Mouse (Mus musculus): ENCODE measurements around the gene Tead1. TPM values are rescaled to one million over a fixed set of nuclear protein-coding genes. Genes with fewer than 3 reads are reported as not detected.

Tead1 gene
- total and polyA plus RNA-seq, 2 experiments from 2014 or later = 20.8 to 63.9 TPM

GRCm38 (mm10) chr7:112807401-112807751, 128.3 kb downstream of the Tead1 start:
- peak overlapping the region; percentile 32 for H3K4me3 ChIP-seq (ENCODE audit: low read depth, low read length)
- H3K9me3 ChIP-seq (replicated peaks; ENCODE audit: control insufficient read depth, low read length) = no peaks in the 10 kb centered on the region
- 0 out of 2 replicates have a peak overlapping the region, but pooled peaks have one; percentile 15 for H3K9ac ChIP-seq (replicated peaks; ENCODE audit: low read depth, low read length)
- peak; percentile 73 for DNase-seq (ENCODE audit: low spot score)
- WGBS = 6% methylated on average over 6 of the region's 6 CpGs
- H3K36me3 ChIP-seq (replicated peaks; ENCODE audit: control insufficient read depth, insufficient read depth, low read length) = no peaks in the 10 kb centered on the region
- TF ChIP-seq CTCF (IDR thresholded peaks at IDR 0.05; ENCODE audit: low read depth) = no peak
- no peak for TF ChIP-seq EP300 (IDR thresholded peaks at IDR 0.05; ENCODE audit: low read depth)
- peaks cover 30% of the 10 kb centered on the region for H3K4me1 ChIP-seq (ENCODE audit: control insufficient read depth, insufficient read depth)
- ATAC-seq (ENCODE audit: insufficient read depth, low read depth) = peak; percentile 55; the same call in 1 of the 2 replicates
- H3K27ac ChIP-seq (ENCODE audit: low read depth) = peak overlapping the region; percentile 70
- H3K27me3 ChIP-seq (ENCODE audit: control insufficient read depth, insufficient read depth, low read length) = no peaks in the 10 kb centered on the region
- H3K4me2 ChIP-seq (ENCODE audit: low read depth, low read length) = peak overlapping the region; percentile 61

- no peak overlapping the region for H3K27ac ChIP-seq (ENCODE audit: low read depth)
- TF ChIP-seq CTCF (IDR thresholded peaks at IDR 0.05; ENCODE audit: low read depth) = no peak
- TF ChIP-seq EP300 (IDR thresholded peaks at IDR 0.05; ENCODE audit: low read depth) = no peak
- no peak overlapping the region for H3K4me2 ChIP-seq (ENCODE audit: low read depth, low read length)
- no peak for DNase-seq (ENCODE audit: low spot score)
- no peak for ATAC-seq (ENCODE audit: insufficient read depth, low read depth)
- H3K4me3 ChIP-seq (ENCODE audit: low read depth, low read length) = no peak overlapping the region
- no peaks in the 10 kb centered on the region for H3K9me3 ChIP-seq (replicated peaks; ENCODE audit: control insufficient read depth, low read length)
- WGBS = 50% methylated on average over 7 of the region's 7 CpGs
- peaks cover 29% of the 10 kb centered on the region for H3K4me1 ChIP-seq (ENCODE audit: control insufficient read depth, insufficient read depth)
- no peaks in the 10 kb centered on the region for H3K27me3 ChIP-seq (ENCODE audit: control insufficient read depth, insufficient read depth, low read length)
- H3K9ac ChIP-seq (replicated peaks; ENCODE audit: low read depth, low read length) = no peak overlapping the region
- no peaks in the 10 kb centered on the region for H3K36me3 ChIP-seq (replicated peaks; ENCODE audit: control insufficient read depth, insufficient read depth, low read length)
These were observed 131.6 kb downstream of the Tead1 start for GRCm38 (mm10) chr7:112810752-112811151.

- no peak overlapping the region for H3K4me2 ChIP-seq (ENCODE audit: low read depth, low read length)
- peaks cover 15% of the 10 kb centered on the region; the same call in 1 of the 2 replicates for H3K4me1 ChIP-seq (ENCODE audit: control insufficient read depth, insufficient read depth)
- WGBS = 94% methylated on average over 10 of the region's 10 CpGs
- TF ChIP-seq EP300 (IDR thresholded peaks at IDR 0.05; ENCODE audit: low read depth) (no peak), CTCF (IDR thresholded peaks at IDR 0.05; ENCODE audit: low read depth) (no peak)
- no peaks in the 10 kb centered on the region for H3K36me3 ChIP-seq (replicated peaks; ENCODE audit: control insufficient read depth, insufficient read depth, low read length)
- H3K4me3 ChIP-seq (ENCODE audit: low read depth, low read length) = no peak overlapping the region
- ATAC-seq (ENCODE audit: insufficient read depth, low read depth) = no peak
- no peaks in the 10 kb centered on the region for H3K9me3 ChIP-seq (replicated peaks; ENCODE audit: control insufficient read depth, low read length)
- DNase-seq (ENCODE audit: low spot score) = no peak
- H3K27ac ChIP-seq (ENCODE audit: low read depth) = no peak overlapping the region
- H3K27me3 ChIP-seq (ENCODE audit: control insufficient read depth, insufficient read depth, low read length) = no peaks in the 10 kb centered on the region
- H3K9ac ChIP-seq (replicated peaks; ENCODE audit: low read depth, low read length) = no peak overlapping the region
These were observed 133.1 kb downstream of the Tead1 start for GRCm38 (mm10) chr7:112812037-112812775.

- no peak for DNase-seq (ENCODE audit: low spot score)
- WGBS = 93% methylated on average over 7 of the region's 7 CpGs
- ATAC-seq (ENCODE audit: insufficient read depth, low read depth) = no peak
- H3K4me3 ChIP-seq (ENCODE audit: low read depth, low read length) = no peak overlapping the region
- no peaks in the 10 kb centered on the region for H3K36me3 ChIP-seq (replicated peaks; ENCODE audit: control insufficient read depth, insufficient read depth, low read length)
- no peaks in the 10 kb centered on the region for H3K9me3 ChIP-seq (replicated peaks; ENCODE audit: control insufficient read depth, low read length)
- no peak overlapping the region for H3K4me2 ChIP-seq (ENCODE audit: low read depth, low read length)
- TF ChIP-seq CTCF (IDR thresholded peaks at IDR 0.05; ENCODE audit: low read depth) (no peak; the same call in 1 of the 2 replicates), EP300 (IDR thresholded peaks at IDR 0.05; ENCODE audit: low read depth) (no peak)
- no peak overlapping the region for H3K27ac ChIP-seq (ENCODE audit: low read depth)
- H3K27me3 ChIP-seq (ENCODE audit: control insufficient read depth, insufficient read depth, low read length) = no peaks in the 10 kb centered on the region
- H3K4me1 ChIP-seq (ENCODE audit: control insufficient read depth, insufficient read depth) = peaks cover 7% of the 10 kb centered on the region; the same call in 1 of the 2 replicates
- H3K9ac ChIP-seq (replicated peaks; ENCODE audit: low read depth, low read length) = no peak overlapping the region
These were observed 134.0 kb downstream of the Tead1 start for GRCm38 (mm10) chr7:112813163-112813562.

- Histone ChIP-seq H3K36me3 (replicated peaks; ENCODE audit: control insufficient read depth, insufficient read depth, low read length) (no peaks in the 10 kb centered on the region), H3K9ac (replicated peaks; ENCODE audit: low read depth, low read length) (no peak overlapping the region), H3K4me1 (ENCODE audit: control insufficient read depth, insufficient read depth) (peaks cover 7% of the 10 kb centered on the region; the same call in 1 of the 2 replicates), H3K9me3 (replicated peaks; ENCODE audit: control insufficient read depth, low read length) (no peaks in the 10 kb centered on the region), H3K4me2 (ENCODE audit: low read depth, low read length) (no peak overlapping the region), H3K4me3 (ENCODE audit: low read depth, low read length) (no peak overlapping the region), H3K27ac (ENCODE audit: low read depth) (no peak overlapping the region), H3K27me3 (ENCODE audit: control insufficient read depth, insufficient read depth, low read length) (no peaks in the 10 kb centered on the region)
- ATAC-seq (ENCODE audit: insufficient read depth, low read depth) (no peak), DNase-seq (ENCODE audit: low spot score) (no peak)
- no peak for TF ChIP-seq CTCF (IDR thresholded peaks at IDR 0.05; ENCODE audit: low read depth)
- no peak for TF ChIP-seq EP300 (IDR thresholded peaks at IDR 0.05; ENCODE audit: low read depth)
- 69% methylated on average over 8 of the region's 8 CpGs for WGBS
These were observed 134.7 kb downstream of the Tead1 start for GRCm38 (mm10) chr7:112813731-112814306.
